Mouse (Mus musculus) stomach, embryonic 14.5 days (tissue): Measurements from ENCODE around the gene Hoxc10. TPM values are rescaled to one million over a fixed set of nuclear protein-coding genes. Genes with fewer than 3 reads are reported as not detected.

Experiments
- ATAC-seq: fragments of 200-750 bp; cut with Nextera tagmentation; 2 replicates; pipeline ENCODE4 v1.8.0; 2017; ENCODE audit warnings: low read depth, moderate TSS enrichment; ENCODE audit not compliant: insufficient number of reproducible peaks, insufficient read depth, low FRiP score
- H3K27ac ChIP-seq: fragments of 300-500 bp; sonication (generic); 2 replicates; pipeline ENCODE4 v1.5.1; 2014; ENCODE audit warnings: mild to moderate bottlenecking, low read length, moderate library complexity, mixed read lengths
- H3K27me3 ChIP-seq: fragments of 300-500 bp; sonication (generic); 2 replicates; pipeline ENCODE4 v1.6.1; 2014; ENCODE audit warnings: low read length, control low read depth, mixed read lengths; ENCODE audit not compliant: control insufficient read depth, insufficient read depth
- H3K36me3 ChIP-seq: fragments of 300-500 bp; sonication (generic); 2 replicates; pipeline ENCODE4 v1.6.1; 2014; ENCODE audit warnings: mild to moderate bottlenecking, control low read depth, low read length, moderate library complexity, mixed read lengths; ENCODE audit not compliant: control insufficient read depth, insufficient read depth
- H3K4me1 ChIP-seq: fragments of 300-500 bp; sonication (generic); 2 replicates; pipeline ENCODE4 v1.6.1; 2014; ENCODE audit warnings: low read length, control low read depth, mixed read lengths; ENCODE audit not compliant: control insufficient read depth, insufficient read depth
- H3K4me2 ChIP-seq: fragments of 300-500 bp; sonication (generic); replicated peaks from 2 replicates; pipeline ENCODE4 v1.6.1; 2014; ENCODE audit warnings: low read depth, low read length, control low read depth
- H3K4me3 ChIP-seq: fragments of 300-500 bp; sonication (generic); 2 replicates; pipeline ENCODE4 v1.5.1; 2014; ENCODE audit warnings: low read depth, low read length, control low read depth
- H3K9ac ChIP-seq: fragments of 300-500 bp; sonication (generic); replicated peaks from 2 replicates; pipeline ENCODE4 v1.6.1; 2014; ENCODE audit warnings: low read depth, mild to moderate bottlenecking, control low read depth, low read length, moderate library complexity, mixed read lengths
- H3K9me3 ChIP-seq: fragments of 300-500 bp; sonication (generic); 2 replicates; pipeline ENCODE4 v1.6.1; 2016; ENCODE audit warnings: low read depth, low read length, control low read depth; ENCODE audit not compliant: control insufficient read depth
- WGBS: fragments of 180-500 bp; shearing (Covaris S2); extraction: QIAGEN DNeasy Blood & Tissue Kit; methylation state at CpG from one replicate; pipeline ENCODE4 v1.1.7; 2014; 5-methylcytosine and 5-hydroxymethylcytosine counted together
- polyA plus RNA-seq: library from polyadenylated mRNA; unstranded; fragments of >200 nt; fragmentation: Nextera tagmentation; extraction: Ambion mirVana; gene quantifications from 2 replicates; pipeline ENCODE4 v1.2.1, GENCODE M21; 2014

Hoxc10 gene
- polyA plus RNA-seq, 1 experiment from 2014 or later: not detected

DNA sequence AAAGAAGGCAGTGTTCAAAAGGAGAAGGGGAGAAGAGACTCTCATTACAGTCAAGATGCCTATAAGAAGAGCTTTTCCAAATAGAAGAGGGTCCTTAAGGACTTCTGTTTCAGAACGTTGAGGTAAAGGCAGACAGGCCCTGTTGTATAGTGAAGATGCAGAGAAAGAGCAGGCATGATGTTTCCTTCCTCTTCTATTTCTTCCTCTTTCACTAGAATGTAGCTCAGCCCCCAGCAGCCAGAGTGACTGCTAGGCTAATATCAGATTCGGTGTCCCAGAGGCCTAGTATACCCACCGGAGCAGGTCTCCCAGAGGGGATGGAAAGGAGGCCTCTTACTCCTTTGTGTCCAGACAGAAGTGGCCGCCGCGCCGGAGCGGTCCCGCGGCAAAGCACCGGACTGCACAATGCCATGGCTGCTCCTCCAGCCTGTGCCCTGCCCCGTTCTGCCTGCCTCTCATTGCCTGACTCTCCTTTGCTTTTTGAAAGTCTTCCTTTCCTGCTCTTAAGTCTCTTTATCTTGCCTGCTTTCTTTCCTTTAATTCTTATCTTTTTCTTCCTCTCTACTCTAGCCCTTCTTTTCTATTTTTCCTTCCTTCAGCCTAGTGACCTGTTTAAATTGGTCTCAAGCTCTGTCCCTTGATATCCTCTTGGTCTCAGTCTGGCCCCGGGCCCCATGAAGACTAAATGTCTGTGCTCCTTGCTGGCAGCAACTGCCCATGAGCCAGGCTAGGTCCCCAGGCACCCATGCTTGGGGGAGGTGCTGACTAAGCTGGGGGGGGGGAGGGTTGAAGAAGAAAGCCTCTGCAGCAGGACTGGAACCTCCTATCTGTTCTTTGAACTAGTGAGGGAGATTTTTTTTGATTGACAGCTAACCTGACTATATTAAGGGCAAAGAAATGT, 12.3 kb downstream of the Hoxc10 start:
- H3K9me3 ChIP-seq: no peaks in the 10 kb centered on the region
- no peak overlapping the region for H3K4me2 ChIP-seq
- no peak overlapping the region for H3K9ac ChIP-seq
- WGBS: 6% methylated on average over 13 of the region's 13 CpGs
- peaks cover 74% of the 10 kb centered on the region for H3K27me3 ChIP-seq
- H3K36me3 ChIP-seq: no peaks in the 10 kb centered on the region
- ATAC-seq: no peak
- no peak overlapping the region for H3K4me3 ChIP-seq
- H3K4me1 ChIP-seq: 0 out of 2 replicates have a peak, but pooled peaks cover 2% of the 10 kb centered on the region
- no peak overlapping the region for H3K27ac ChIP-seq

DNA sequence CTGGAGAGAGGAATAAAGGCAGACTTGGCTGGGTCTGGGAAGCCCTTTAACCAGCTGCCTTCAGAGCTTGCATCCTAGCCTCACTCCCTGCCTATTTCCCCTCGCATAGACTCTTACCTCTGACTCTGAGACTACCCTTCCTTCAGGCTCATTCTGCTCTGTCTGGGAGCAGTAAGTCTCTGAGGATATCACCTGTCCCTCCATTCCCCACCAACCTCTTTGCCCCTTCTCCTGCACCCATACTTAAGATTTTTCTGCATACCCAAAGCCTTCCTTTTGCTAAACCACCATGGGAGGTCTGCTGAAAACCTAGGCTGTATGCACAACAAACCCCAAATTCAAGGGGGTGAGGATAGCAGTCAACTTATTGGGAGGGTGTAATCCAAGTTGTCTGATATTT, 13.3 kb downstream of the Hoxc10 start:
- no peak for ATAC-seq
- 4% methylated on average over 1 of the region's 1 CpGs for WGBS
- Histone ChIP-seq H3K4me3 (no peak overlapping the region), H3K4me2 (no peak overlapping the region), H3K9me3 (no peaks in the 10 kb centered on the region), H3K4me1 (0 out of 2 replicates have a peak, but pooled peaks cover 2% of the 10 kb centered on the region), H3K27ac (no peak overlapping the region), H3K27me3 (peaks cover 72% of the 10 kb centered on the region), H3K36me3 (no peaks in the 10 kb centered on the region), H3K9ac (no peak overlapping the region)

DNA sequence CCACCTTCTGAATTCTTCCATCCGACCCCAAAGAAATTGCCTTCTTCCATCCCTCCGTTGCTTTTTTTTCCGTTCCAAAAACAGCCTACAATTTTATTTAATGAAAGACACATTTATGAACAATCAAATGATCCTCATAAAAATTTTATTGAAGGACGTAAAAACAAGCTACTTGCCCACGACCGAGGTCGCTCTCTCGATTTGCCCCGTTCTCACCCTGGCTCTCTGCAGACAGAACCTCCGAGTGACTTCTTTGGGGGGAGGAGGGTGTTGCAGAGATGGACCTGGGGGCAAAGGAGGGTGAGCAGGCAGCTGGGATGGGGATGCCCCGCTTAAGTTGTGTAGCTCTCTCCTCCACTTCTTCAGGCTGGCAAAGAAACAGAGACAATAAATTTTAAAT, 13.8 kb downstream of the Hoxc10 start:
- Histone ChIP-seq H3K4me1 (0 out of 2 replicates have a peak, but pooled peaks cover 2% of the 10 kb centered on the region), H3K9me3 (no peaks in the 10 kb centered on the region), H3K27ac (no peak overlapping the region), H3K4me3 (no peak overlapping the region), H3K36me3 (no peaks in the 10 kb centered on the region), H3K9ac (no peak overlapping the region), H3K4me2 (no peak overlapping the region), H3K27me3 (peaks cover 73% of the 10 kb centered on the region)
- 5% methylated on average over 11 of the region's 11 CpGs for WGBS
- ATAC-seq: no peak

DNA sequence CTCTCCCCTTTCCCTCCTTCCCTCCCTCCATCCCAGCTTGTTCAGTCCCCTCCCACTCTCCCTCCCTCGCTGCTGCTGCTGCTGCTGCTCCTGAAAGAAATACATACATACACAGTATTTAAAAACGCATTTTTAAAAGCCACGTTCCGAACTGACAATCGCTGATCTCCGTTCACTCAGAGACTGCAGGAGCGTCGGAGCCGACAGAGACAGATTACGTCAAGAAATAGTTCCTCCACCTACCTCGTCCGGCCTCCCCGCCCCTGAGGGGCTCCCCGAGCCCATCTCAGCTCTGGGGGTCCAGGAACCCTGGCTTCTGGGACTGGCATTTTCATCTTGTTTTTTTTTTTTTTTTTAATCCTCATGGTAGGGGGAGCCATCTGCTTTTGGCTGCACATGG, 14.3 kb downstream of the Hoxc10 start:
- Histone ChIP-seq H3K27ac (no peak overlapping the region), H3K9me3 (no peaks in the 10 kb centered on the region), H3K9ac (no peak overlapping the region), H3K27me3 (peaks cover 76% of the 10 kb centered on the region), H3K36me3 (no peaks in the 10 kb centered on the region), H3K4me1 (0 out of 2 replicates have a peak, but pooled peaks cover 2% of the 10 kb centered on the region), H3K4me2 (no peak overlapping the region; the same call in 1 of the 2 replicates), H3K4me3 (peak overlapping the region; percentile 17; the same call in 1 of the 2 replicates)
- ATAC-seq: no peak
- under 1% methylated on average over 14 of the region's 14 CpGs for WGBS

DNA sequence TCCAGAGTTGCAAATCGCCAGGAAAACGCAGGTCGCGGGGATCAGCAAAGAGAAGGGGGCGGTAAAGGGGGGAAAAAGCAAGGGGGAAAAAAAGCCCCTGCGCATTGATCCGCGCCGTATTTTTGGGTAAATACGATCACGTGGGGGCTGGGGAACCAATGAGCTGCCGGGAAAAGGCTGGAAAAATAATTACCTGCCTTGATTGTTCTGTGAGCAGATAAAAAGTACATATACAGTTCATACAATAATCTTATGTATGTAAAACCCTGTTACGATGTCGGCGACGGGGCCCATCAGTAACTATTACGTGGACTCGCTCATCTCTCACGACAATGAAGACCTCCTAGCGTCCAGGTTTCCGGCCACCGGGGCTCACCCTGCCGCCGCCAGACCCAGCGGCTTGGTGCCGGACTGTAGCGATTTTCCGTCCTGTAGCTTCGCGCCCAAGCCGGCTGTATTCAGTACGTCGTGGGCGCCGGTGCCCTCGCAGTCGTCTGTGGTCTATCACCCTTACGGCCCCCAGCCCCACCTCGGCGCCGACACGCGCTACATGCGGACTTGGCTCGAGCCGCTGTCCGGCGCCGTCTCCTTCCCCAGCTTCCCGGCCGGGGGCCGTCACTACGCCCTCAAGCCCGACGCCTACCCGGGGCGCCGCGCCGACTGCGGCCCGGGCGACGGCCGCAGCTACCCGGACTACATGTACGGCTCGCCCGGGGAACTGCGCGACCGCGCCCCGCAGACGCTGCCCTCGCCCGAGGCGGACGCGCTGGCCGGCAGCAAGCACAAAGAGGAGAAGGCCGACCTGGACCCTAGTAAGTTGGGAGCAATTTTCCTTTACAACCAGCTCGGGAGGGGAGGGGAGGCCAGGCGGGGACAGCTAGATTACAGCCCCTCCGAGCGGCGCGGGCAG, 15.0 kb downstream of the Hoxc10 start:
- Histone ChIP-seq H3K4me2 (peak overlapping the region; percentile 36), H3K9ac (no peak overlapping the region), H3K36me3 (no peaks in the 10 kb centered on the region), H3K27ac (no peak overlapping the region), H3K4me1 (0 out of 2 replicates have a peak, but pooled peaks cover 2% of the 10 kb centered on the region), H3K9me3 (no peaks in the 10 kb centered on the region), H3K27me3 (peaks cover 78% of the 10 kb centered on the region), H3K4me3 (peak overlapping the region; percentile 17)
- no peak for ATAC-seq
- under 1% methylated on average over 88 of the region's 88 CpGs for WGBS

DNA sequence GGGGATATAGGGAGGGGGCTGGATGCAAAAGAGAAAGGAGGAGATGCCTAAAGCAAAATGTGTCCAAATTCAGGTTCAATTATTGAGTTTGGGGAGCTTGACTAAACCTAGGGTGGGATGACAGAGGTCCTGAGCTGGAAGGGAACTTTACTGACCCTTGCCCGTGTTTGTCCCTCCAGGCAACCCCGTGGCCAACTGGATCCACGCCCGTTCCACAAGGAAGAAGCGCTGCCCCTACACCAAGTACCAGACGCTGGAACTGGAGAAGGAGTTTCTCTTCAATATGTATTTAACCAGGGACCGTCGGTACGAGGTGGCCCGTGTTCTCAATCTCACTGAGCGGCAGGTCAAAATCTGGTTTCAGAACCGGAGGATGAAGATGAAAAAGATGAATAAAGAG, 17.1 kb downstream of the Hoxc10 start:
- 3% methylated on average over 12 of the region's 12 CpGs for WGBS
- H3K27me3 ChIP-seq: peaks cover 81% of the 10 kb centered on the region
- H3K4me2 ChIP-seq: no peak overlapping the region
- H3K4me1 ChIP-seq: 0 out of 2 replicates have a peak, but pooled peaks cover 2% of the 10 kb centered on the region
- H3K36me3 ChIP-seq: no peaks in the 10 kb centered on the region
- no peak for ATAC-seq
- H3K9me3 ChIP-seq: no peaks in the 10 kb centered on the region
- H3K27ac ChIP-seq: no peak overlapping the region
- H3K4me3 ChIP-seq: no peak overlapping the region
- H3K9ac ChIP-seq: no peak overlapping the region

DNA sequence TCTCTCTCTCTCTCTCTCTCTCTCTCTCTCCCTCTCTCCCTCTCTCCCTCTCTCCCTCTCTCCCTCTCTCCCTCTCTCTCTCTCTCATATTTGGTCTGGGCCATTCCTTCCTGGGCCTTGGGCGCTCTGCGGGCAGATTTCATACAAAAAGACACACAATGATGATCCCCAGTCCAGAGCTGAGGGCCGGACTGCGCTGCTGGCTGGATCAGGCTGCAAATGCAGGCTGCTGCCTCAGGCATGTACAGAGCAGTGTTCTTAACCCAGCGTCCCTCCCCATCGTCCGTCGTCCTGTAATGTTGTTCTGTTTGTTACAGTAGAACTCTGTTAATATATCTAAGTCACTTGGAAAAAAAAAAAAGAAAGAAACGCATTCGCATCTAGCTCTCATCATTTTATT, 17.9 kb downstream of the Hoxc10 start:
- no peak overlapping the region for H3K4me2 ChIP-seq
- H3K9ac ChIP-seq: no peak overlapping the region
- H3K4me1 ChIP-seq: 0 out of 2 replicates have a peak, but pooled peaks cover 2% of the 10 kb centered on the region
- H3K27me3 ChIP-seq: peaks cover 81% of the 10 kb centered on the region
- ATAC-seq: no peak
- H3K4me3 ChIP-seq: no peak overlapping the region
- 5% methylated on average over 10 of the region's 10 CpGs for WGBS
- H3K9me3 ChIP-seq: no peaks in the 10 kb centered on the region
- no peaks in the 10 kb centered on the region for H3K36me3 ChIP-seq
- H3K27ac ChIP-seq: no peak overlapping the region

DNA sequence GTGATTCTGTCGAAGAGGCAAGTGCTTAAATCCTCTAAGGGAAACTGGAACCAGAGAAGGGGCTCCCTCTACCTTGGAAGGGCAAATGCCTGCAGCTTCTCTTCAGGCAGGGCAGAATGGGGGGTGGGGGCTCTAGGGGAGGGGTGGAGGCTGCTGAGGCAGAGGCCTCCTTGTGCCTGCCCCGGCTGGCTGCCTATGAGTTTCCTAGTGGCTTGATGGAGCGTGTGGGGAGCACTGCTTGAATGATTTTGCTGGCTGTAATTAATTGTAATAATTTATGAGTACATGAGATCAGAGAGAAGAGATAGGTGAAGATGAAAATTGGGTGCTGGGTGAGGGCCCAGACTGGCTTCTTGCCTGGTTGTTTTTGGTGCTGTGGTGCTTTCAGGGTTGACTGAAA, 18.3 kb downstream of the Hoxc10 start:
- 10% methylated on average over 3 of the region's 3 CpGs for WGBS
- H3K27ac ChIP-seq: no peak overlapping the region
- H3K36me3 ChIP-seq: no peaks in the 10 kb centered on the region
- 0 out of 2 replicates have a peak, but pooled peaks cover 2% of the 10 kb centered on the region for H3K4me1 ChIP-seq
- H3K9ac ChIP-seq: no peak overlapping the region
- no peaks in the 10 kb centered on the region for H3K9me3 ChIP-seq
- peaks cover 81% of the 10 kb centered on the region for H3K27me3 ChIP-seq
- no peak for ATAC-seq
- no peak overlapping the region for H3K4me3 ChIP-seq
- H3K4me2 ChIP-seq: no peak overlapping the region
